In genomic region chr4:128845367-128845973, GRCm38 (mm10) we compare ENCODE assay signal across 16 mouse cellular contexts.
"Had no signal": no experiment of that assay in that cellular context is flagged by ENCODE, and none has a peak within 500 bp of the region (broad histone marks: within the 10 kb centered on the region; RNA-seq: fewer than 3 reads in every experiment).

No protein-coding gene starts in this region.

- ATAC-seq: liver, postnatal 0 days had no signal

- H3K4me2 ChIP-seq: limb, embryonic 12.5 days; liver, embryonic 13.5 days; lung, embryonic 15.5 days; neural tube, embryonic 15.5 days had no signal

- H3K36me3 ChIP-seq: limb, embryonic 12.5 days; liver, embryonic 13.5 days; lung, embryonic 15.5 days; neural tube, embryonic 15.5 days had no signal

- H3K9me3 ChIP-seq: limb, embryonic 12.5 days; liver, embryonic 13.5 days; lung, embryonic 15.5 days; neural tube, embryonic 15.5 days had no signal

- H3K4me1 ChIP-seq: neural tube, embryonic 15.5 days had no signal

- H3K27me3 ChIP-seq: limb, embryonic 12.5 days; lung, embryonic 15.5 days; neural tube, embryonic 15.5 days had no signal

- H3K27ac ChIP-seq: layer of hippocampus, adult 2 months; limb, embryonic 12.5 days; liver, embryonic 13.5 days; lung, embryonic 15.5 days; macrophage; neural tube, embryonic 15.5 days had no signal

- H3K4me3 ChIP-seq: layer of hippocampus, adult 2 months; limb, embryonic 12.5 days; liver, embryonic 13.5 days; lung, embryonic 15.5 days; myocyte; neural tube, embryonic 15.5 days had no signal

- DNase-seq: kidney, postnatal 10 days; kidney, postnatal 4 days; liver; liver, embryonic 13.5 days; liver, postnatal 0 days; lung, postnatal 14 days; right cerebral cortex, adult 18-20 months; right cerebral cortex, postnatal 25 days; thymus, adult 2 months; thymus, postnatal 36 days had no signal

- H3K9ac ChIP-seq: limb, embryonic 12.5 days; liver, embryonic 13.5 days; liver, postnatal 0 days; lung, embryonic 15.5 days; neural tube, embryonic 15.5 days had no signal
